Mouse (Mus musculus) lung, adult 10 weeks (tissue): Measurements from ENCODE around the gene Ago3. TPM values are rescaled to one million over a fixed set of nuclear protein-coding genes. Genes with fewer than 3 reads are reported as not detected.

Experiments used
- polyA plus RNA-seq: library from polyadenylated mRNA; stranded (reverse); fragments of 350-450 nt; fragmentation: Illumina TruSeq; extraction: RNeasy Lipid Tissue Mini Kit (QIAGEN cat#74804); gene quantifications from one replicate; pipeline ENCODE4 v1.2.3, GENCODE M21; 2014; ENCODE audit warnings: low read depth, low replicate concordance; ENCODE audit not compliant: insufficient read depth

Ago3 gene
- polyA plus RNA-seq, result 1.4 TPM

DNA sequence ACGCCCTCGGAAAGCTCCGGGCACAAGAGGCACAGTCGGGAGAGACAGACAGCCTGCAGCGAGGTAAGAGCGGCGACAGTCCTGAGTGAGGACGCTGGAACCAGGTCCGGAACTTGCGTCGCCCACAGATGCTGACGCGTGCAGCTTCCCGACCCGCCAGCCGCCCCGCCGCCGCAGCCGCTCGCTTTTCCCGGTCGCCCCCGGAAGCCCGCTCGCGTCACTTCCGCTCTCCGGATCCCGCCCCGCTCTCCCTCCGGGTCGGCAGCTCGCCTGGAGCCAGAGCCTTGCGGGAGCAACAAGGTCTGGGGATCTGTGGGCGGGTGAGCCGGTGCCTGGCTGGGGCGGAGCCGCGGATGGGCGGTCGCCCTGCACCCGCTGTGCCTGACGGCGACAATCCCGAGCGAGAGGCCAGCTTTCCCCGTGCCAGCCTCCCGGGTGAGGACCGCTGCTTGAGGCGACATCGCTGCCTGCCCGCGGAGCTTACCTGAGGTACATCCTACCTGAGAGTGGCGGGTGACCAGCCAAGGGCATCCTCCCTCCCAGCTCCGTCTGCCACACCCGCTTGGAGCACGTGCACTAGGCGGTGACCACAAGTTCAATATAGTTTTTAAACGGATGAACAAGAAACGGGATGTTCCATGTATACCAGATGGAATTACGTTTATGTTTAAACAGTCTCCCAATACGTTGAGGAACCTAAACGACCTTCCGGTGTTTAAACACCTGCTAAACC is at the start of gene Ago3:
TSS of gene Ago3 (minus strand) at position 210 of the 733 bp plus-strand sequence.

DNA sequence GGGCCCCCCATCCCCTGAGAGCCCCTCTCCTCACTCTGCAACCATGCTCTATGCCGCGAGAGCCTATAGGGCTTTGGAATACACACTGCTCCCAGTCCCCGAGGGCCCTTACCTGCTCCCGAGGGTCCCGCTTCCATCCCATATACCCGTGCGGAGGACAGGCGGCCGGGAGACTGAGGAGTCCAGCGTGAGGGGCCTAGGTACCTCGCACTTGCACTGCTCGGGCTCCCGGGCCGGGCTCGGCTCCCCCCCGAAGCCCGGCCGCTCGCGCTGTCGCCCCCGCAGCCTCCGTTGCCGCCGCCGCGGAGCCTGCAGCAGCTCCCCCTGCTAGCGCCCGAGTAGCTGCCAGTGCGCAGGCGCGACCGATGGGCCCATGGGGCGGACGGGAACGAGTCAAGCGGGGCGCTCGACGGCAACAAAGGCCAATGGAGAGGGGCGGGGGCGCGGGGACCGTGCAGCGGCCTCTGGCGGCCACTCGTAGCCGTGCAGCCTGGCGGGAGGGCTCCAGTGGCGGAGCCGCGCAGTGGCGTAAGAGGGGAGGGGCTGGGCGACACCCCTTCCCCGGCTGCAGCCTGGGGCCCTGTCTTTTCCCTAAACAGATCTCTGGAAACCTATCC is 39.0 kb upstream of the Ago3 start, which contains the start of gene Ago1:
TSS of gene Ago1 (minus strand) at position 299 of the 617 bp plus-strand sequence.

DNA sequence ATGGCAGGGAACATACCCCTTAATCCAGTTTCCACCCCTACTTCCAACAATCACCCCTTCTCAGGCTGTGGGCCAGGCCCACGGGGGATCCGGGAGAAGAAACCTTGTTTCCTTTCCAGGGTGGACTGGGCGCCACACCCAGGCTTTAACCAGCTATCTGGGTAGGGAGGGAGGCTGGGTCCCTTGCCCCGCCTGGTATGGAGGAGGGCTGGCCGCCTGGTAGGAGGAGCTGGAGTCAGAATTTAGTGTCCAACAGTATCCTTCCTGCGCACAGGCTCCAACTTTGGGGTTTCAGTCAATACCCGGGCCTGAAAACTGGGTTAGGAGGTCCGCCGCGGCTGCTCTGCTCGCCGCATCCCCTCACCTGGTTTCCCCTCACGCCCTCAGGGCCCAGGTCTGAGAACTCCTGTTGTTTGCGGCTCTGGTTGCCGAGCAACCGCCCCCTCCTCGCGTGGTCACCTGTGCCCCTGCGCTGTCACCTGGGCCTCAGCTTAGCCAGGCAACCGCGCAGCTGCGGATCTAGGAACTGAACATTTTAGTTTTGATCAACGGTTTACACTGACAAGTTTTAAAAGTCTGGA is 104.0 kb downstream of the Ago3 start, which contains the start of gene Tekt2:
TSS of gene Tekt2 (minus strand) at position 408 of the 581 bp plus-strand sequence.

DNA sequence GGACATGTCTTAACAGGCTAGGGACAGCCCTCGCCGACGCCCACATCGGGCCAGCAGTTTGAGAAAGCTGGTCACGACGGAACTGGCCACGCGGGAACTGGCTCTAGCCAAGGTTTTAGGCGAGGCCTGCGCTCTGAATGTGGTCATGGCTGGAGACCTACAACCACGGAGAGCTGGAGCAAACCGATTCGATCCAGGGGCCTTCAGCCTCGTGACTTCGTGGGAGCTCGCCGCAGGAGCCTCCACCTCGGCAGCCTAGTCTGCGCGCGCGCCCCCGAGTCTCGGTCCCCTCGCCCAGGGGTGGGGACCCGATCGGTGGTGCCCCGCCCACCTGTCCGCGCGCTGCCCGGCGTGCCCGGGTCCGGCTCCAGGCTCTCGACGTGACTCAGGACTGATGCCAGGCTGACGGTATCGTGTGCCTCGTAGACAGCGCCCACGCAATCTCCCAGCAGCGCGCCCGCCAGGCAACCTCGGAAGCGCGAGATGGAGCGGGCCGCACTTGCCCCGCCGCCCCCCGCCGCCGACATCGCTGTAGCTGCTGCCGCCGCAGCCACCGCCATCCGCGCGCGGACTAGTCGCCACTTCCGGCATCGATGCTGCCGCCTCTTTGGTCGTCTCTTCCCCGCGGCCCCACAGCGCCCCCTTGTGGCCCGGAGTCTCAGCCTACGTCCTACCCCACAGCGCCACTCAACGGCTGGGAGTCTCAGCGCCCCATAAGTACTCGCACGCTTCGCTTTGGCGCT is 108.1 kb downstream of the Ago3 start, which contains the start of gene Adprhl2:
TSS of gene Adprhl2 (minus strand) at position 593 of the 743 bp plus-strand sequence.

DNA sequence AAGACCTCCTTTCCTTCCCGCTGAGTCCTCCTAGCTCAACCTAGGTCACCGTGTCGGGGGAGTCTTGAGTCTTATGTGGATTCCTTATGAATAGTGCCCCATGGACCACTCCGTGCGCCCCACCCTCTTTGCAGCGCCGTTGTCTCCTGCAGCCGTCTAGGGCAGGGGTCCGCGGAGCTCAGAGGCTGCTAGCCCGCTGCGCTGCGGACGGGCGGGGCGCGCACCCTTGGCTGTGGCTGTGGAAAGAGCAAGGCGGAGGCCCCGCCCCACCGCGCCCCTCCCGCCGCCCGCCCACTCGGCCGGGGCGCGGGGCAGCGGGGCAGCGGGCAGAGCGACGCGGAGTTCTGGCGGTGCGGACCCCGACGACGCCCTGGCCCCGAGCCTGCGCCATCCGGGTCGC is 142.9 kb downstream of the Ago3 start, which contains the start of gene Col8a2:
TSS of gene Col8a2 (plus strand) at position 302 of the 400 bp plus-strand sequence.

Other genes with a start within 250 kb of the Ago3 start
- 40.4 TPM for gene Thrap3, start 226.8 kb downstream of the Ago3 start, polyA plus RNA-seq
- gene Map7d1, start 173.2 kb downstream of the Ago3 start, polyA plus RNA-seq, result 78.5 TPM
- gene Trappc3, start 167.2 kb downstream of the Ago3 start, polyA plus RNA-seq, result 62.7 TPM
- gene Col8a2, start 142.8 kb downstream of the Ago3 start, polyA plus RNA-seq, result 3.6 TPM
- gene Adprhl2, start 107.9 kb downstream of the Ago3 start, polyA plus RNA-seq, result 26.1 TPM
- 11.0 TPM for gene Tekt2, start 103.9 kb downstream of the Ago3 start, polyA plus RNA-seq
- gene Ago1, start 39.0 kb upstream of the Ago3 start, polyA plus RNA-seq, result 12.0 TPM
- gene Ago4, start 103.9 kb upstream of the Ago3 start, polyA plus RNA-seq, result 3.3 TPM
- 0.30 TPM for gene Clspn, start 127.4 kb upstream of the Ago3 start, polyA plus RNA-seq
- 11.2 TPM for gene 5730409E04Rik, start 180.3 kb upstream of the Ago3 start, polyA plus RNA-seq
- 133 TPM for gene Psmb2, start 248.1 kb upstream of the Ago3 start, polyA plus RNA-seq